Mouse (Mus musculus): ENCODE results near the gene Trp53bp2. TPM values are rescaled to one million over a fixed set of nuclear protein-coding genes. Genes with fewer than 3 reads are reported as not detected.

Trp53bp2 gene
- total RNA-seq, 2 experiments from 2014 or later = 27.2 to 30.5 TPM

DNA sequence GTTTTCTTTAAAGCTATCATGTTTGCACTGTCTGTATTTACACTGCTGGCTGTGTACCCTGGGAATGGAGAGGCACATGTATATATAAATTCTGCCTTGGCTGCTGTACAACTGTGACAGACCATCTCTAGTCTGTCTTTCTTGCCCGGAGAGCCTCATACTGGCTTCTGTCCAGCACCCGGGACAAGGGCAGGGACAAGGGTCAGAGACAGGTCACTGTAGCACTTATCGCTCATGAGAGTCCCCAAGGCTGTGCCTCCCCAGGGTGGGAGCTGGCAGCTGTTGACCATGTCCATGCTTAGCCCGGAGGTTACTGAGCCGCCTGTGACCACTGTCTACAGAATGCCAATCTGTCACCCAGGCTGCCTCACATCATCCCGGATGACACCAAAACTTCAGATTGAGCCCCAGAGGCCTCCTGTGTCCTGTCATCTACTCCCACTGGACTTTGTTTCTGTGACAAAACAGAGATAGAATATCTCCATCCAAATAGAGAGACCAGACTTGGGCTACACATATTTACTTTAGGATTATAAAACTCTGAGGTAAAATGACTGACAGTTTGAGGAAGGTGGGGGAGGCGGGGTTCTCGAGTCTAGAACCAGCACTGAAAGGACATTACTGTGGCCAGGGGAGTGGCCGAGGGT lies 90.6 kb downstream of the Trp53bp2 start:
- no peak for DNase-seq (ENCODE audit: low spot score in 2 of 2)

DNA sequence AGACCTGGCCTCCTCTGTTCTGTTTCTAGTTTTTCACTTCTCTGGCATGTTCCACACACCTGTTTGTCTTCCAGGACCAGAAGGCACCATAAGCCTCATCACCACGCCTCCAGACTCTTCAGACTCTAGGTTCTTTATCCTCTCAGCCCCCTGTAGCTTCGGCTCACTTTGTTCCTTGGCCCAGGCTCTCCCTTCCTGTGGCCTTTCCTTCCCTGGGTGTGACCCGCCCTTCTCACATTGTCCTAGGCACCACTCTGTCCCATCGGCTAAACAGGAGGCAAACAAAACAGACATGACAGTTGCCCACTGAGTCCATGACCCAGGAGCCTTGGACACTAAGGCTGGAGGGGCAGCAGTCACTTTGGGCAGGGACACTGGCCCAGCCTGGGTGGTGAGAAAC lies 91.3 kb downstream of the Trp53bp2 start:
- no peak for DNase-seq (ENCODE audit: low spot score in 2 of 2)

DNA sequence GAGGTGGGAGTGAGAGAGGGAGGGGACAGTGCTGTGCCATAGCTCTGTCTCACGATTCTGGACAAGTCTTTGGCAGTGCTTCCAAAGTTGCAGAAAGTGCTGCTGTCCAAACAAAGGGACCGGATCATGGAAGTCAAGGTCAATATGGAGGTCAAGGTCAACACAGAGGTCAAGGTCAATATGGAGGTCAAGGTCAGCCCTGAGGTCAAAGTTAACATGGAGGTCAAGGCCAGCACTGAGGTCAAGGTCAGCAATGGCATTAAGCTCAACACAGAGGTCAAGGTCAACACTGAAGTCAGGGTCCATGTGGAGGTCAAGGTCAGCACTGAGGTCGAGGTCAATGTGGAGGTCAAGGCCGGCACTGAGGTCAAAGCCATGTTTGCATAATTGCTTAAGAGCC lies 91.9 kb downstream of the Trp53bp2 start:
- no peak for DNase-seq (ENCODE audit: low spot score in 2 of 2)

DNA sequence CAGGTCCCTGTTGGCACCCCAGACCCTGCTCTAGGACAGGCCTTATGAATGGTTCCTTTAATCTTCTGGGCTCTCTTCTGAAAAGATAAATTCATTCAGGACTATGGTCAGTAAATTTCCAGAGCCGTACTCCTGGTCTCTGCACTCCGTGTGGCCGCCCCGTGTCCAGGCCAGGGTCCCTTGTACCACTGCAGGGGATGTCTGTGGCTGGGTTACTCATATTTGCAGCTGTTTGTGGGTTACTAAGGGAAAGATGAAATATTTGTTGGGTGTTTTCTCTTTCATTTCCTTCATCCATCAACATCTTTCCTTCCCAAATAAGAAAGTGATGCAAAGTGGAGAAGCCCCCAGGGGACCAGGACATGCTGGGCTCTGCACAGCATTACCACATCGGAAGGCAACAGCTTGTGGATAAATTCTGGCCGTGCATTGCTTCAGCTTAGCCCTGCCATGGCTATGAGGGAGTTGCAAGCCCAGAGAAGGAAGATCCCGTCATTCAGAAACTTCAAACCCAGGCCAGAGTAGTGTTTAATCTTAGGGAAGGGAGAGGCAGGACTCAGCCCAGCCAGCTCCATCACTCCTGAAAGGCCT lies 92.9 kb downstream of the Trp53bp2 start:
- no peak for DNase-seq (ENCODE audit: low spot score in 2 of 2)

DNA sequence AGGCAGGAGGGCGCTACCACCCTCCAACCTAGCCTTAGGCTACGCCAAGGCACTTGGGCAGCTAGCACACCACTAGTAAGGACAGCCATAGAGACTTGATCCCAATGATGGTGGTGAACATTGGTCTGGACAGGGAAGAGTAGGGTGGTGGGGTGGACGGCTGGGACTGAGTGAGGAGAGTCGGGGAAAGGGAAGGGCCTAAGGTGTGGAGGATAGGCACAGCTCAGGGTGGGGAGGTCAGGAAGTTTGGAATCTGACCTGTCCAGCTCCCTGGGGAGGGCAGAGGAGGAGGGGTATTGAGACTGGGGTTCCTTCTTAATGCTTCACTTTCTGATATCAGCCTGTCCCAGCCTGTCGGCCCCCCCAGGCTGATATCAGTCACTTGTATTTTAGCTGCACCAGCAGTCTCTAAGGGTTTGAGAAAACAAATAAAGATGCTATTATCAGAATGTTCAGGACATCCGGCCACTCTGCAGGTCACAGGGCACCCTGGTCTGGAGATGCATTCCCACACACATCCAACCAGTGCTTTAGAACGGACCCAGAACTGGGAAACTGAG lies 93.6 kb downstream of the Trp53bp2 start:
- DNase-seq (ENCODE audit: low spot score in 2 of 2) = no peak

DNA sequence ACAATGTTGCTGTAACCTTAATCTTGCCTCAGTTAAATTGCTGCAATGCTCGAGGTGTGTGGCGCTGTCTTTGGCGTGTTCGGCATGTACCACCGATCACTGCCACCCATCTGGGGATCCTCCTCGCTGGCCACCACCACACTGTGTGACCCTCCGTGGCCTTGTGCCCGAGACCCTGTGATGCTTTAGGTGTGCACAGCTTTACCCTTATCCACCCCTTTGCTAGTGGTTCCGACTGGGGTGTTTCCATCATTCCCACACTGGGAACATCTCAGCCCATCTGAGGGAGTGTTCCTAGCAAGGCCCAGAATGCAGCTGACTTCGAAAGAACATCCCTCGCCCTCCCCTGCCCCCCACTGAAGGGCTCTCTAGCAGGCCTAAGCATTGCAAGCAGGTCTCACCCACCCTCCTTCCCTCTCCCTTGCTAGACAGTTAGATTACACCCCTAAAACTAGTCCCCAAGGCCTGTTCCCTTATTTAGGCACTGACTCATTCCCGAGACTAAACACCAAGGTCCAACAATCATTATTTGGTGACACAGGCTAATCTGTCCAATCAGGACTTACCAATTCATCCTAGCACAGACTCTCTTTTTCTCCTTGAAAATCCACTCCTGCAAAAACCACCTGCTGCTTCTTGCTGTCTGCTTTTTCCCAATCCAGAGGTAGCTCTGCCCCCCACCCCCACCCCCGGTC lies 94.4 kb downstream of the Trp53bp2 start:
- DNase-seq (ENCODE audit: low spot score in 2 of 2) = no peak

DNA sequence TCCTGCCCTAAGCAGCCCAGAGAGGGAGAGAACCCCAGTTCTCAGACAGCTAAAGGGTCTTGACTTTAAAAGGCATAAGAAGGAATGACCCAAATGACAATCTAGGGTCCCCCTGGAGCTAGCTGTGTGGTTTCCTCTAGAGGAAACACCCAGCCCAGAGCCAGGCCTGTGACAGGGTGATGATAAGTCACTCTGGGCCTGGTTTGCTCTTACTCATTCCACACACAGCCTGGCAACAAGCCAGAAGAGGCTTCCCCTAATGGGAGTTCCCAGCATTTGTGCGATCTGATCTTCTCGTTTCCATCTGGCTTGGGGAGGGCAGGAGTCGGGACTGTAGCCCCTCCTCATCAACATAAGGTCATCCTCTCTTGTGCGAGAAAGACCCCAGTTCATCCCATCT lies 95.3 kb downstream of the Trp53bp2 start:
- DNase-seq (ENCODE audit: low spot score in 2 of 2) = no peak

DNA sequence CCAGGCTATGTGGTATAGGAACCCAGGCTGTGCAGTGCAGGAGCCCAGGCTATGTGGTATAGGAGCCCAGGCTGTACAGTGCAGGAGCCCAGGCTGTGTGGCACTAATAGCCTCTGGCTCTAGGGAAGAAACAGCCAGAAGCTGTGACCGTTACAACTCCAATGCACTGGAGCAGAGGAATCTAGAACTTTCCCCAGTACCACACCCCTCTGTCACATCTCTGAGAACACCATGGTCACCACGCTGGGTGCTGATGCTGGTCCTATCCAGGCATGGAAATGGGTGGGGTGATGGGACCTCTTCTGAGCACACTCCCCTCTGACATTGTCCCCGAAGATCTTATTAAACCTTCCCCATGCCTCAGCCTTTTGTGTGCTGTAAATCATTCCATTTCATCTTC lies 96.3 kb downstream of the Trp53bp2 start:
- no peak for DNase-seq (ENCODE audit: low spot score in 2 of 2)

DNA sequence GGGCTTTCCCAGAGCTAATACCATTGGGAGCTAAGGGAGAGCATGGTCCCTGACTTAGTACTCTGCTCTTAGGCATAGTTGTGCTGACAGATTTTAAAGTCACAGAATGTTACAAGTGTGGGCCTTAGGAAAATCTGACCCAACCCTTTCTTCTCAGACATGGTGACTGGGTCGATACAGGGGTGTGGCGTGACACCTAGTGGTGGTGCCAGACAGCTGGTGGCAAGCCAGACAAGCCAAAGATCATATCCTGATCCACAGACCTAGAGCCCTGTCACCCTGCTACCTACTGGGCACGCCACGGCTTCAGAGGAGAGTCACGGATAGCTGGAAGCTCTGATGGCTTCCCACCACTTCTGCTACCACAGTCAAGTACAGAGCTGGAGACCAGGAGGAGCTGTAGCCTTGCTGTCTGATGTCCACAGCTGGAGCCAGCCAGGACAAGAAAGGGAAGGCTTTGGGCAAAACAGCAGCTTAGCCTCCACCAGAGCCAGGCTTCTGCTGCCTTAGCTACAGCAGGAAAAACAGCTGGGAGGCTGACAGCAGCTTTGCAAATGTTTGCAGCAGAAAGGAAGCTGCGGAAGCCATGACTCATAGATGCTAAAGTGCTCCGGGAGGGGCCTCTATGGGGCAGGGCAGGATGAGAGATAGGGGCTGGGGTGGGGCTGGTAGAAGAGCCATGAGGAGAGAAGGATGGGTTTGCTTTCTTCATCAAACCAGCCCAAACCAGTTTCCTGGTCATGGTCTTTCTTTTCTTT lies 97.4 kb downstream of the Trp53bp2 start:
- DNase-seq (ENCODE audit: low spot score in 2 of 2) = no peak

DNA sequence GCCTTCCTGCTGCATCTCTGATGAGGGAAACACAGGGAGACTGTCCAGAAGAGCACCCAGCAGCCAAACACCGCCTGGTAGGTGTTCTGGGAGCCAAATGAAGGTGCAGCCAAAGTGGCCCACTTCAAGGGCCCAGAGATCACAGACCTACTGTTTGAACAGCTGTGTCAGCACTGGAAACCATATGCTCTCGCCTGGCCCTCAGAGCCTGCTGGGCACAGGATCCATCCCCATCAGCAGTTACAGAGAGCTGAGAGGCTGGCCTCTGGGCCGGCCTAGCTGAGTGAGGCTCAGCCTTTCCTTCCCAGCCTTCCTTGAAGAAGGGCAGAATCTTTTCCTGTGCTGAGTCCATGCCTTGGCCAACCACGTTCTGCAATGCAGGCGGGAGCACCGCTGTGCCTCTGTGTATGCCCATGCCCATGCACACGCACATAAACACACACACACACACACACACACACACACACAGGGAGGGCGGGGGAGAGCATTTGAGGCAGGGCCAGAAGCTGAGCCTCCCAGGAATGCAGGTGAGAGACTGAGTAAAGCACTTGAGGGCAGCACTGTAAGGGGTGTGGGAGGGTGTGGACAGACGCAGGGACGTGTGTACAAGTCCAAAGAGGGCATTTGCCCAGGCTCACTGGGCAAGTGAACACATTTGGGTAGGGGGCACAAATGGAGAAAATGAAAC lies 100.3 kb downstream of the Trp53bp2 start:
- no peak for DNase-seq (ENCODE audit: low spot score in 2 of 2)

DNA sequence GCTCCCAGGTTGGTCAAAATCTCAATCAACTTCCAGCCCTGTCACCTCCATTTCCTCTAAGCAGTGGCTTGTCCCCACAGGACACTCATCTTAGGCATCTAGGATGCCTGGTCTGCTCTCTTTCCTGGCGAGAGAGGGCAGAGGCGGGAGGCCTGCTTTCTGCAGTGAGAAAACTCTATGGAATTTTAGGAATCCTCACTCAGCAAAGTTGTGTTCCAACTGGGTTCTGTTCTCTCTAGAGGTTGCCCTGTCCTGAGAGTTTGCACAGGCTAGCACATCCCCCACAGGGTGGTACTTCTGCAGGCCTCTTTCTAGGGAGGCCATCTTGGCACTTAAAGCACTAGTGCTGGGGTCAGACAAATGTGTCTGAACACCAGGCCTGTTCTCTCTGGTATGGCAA lies 102.1 kb downstream of the Trp53bp2 start:
- DNase-seq (ENCODE audit: low spot score in 2 of 2) = no peak

DNA sequence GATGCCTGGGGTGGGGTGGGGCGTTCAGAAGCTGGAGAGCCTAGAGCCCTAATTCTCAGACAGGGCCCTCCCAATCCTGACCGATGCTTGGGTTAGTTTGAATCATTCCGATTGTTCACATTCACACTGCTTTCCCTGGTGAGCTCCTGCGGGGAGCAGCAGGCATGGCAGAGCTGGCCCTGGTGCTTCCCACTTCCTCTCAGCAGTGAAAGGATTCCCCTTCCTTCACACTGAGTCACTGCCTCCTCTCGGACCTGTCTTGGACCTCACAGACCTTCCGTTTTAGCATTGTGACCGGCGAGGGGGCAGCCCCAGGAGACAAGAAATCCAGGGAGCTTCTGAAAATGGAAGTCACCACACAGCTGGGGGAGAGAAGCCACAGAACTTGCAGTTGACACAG lies 102.8 kb downstream of the Trp53bp2 start:
- no peak for DNase-seq (ENCODE audit: low spot score in 2 of 2)

Other genes starting within 250 kb of the Trp53bp2 start
- gene Vmn1r1, start 244.7 kb upstream of the Trp53bp2 start, total RNA-seq (2021) = not detected
- 10 to 100 TPM; 80.8 to 93.6 TPM for gene Degs1, start 126.4 kb upstream of the Trp53bp2 start, total RNA-seq (2021)
- 10 to 100 TPM; 40.6 to 45.2 TPM for gene Fbxo28, start 67.5 kb upstream of the Trp53bp2 start, total RNA-seq (2021)
- 10 to 100 TPM; 67.8 to 69.2 TPM for gene Capn2, start 108.4 kb downstream of the Trp53bp2 start, total RNA-seq (2021)
- not detected for gene Capn8, start 155.8 kb downstream of the Trp53bp2 start, total RNA-seq (2021)